Mouse (Mus musculus) urinary bladder, postnatal 4 days (tissue): ENCODE results near the gene Arhgef15.
"Not testable (repeated sequence)": the region's sequence is repeated elsewhere in the genome, so short reads cannot be mapped to it uniquely, and the experiment has no call there.

ENCODE experiments used
- DNase-seq, 2 experiments: peaks; one replicate each; pipeline ENCODE4 v3.0.0; 2021 to 2022; ENCODE audit warnings: low spot score in 2 of 2

The Arhgef15 gene

DNA sequence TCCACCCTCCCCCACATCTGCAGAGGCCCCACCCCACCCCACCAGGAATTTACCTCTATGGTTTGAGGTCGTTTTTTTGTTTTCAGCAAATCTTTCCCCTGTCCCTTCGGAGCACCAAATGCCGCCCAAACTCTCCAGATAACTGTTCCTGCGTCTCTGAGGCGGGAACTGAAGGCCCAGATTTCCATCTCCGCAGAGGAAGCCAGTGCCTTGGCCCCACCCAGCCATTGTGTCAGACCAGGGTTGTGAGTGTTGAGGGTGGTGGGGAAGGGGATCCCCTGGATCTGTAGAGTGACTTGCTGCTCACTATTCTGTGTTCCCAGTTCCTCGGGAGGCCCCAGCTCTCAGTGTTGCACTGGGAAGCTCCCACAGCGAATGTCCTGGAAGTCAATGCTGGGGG lies at the start of gene Arhgef15:
Arhgef15 (minus strand) TSS at position 173 of the 400 bp plus-strand sequence.
- no peak for DNase-seq

GRCm38 (mm10) chr11:69006575-69006974 lies 49.3 kb upstream of the Arhgef15 start:
- not testable (repeated sequence) for DNase-seq

DNA sequence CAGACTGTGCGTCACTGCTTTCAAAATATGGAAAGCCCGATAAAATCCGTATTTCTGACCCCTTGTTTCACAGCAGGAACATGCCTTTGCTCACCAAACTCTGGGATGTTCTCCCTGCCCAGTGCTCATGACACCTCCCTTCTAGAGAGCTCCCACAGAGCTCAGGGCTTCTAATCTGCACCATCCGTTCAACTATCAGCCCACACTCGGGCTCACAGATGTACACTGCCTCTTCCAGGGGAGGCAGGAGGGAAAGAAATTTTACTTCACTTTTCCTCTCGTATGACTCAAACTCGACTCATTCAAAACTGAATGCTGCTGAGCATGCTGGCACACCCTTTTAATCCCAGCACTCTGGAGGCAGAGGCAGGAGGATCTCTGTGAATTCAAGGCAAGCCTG lies 47.9 kb upstream of the Arhgef15 start:
- DNase-seq, result no peak

DNA sequence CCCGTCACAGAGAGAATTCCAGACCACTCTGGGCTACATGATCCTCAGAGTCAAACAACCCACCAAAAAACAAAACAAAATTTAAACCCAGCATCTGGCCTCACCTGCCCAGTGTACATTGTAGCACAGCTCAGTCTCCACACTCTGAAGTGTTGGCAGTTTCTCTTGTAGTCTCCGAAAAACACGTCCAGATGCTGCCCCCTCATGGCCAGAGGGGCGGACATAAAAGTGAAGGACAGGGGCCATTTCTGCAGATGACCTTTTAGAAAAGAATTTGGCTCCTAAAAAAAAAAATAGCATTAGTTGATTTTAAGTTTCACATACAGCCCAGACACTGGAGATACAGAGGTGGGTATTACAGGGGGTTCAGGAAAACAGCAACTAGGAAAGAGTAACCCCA lies 46.3 kb upstream of the Arhgef15 start:
- no peak for DNase-seq

- DNase-seq, result not testable (repeated sequence)
Measured at GRCm38 (mm10) chr11:69002782-69003181, 45.5 kb upstream of the Arhgef15 start.

DNA sequence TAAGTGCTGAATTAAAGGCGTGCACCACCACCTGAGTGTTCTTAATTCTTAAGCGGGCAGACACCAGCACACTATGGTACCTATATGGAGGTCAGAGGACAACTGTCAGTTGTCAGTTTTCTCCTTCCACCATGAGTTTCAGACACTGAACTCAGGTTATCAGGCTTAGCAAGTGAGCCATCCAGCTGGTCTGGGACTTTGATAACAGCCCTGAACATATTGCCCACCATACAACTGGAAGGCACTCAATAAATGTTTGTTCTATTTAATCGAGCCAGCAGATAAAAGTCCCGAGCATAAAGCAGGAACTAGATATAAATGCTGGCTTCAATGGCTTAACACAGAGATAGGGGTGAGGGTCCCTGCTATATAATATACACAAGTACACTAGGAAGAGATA lies 39.8 kb upstream of the Arhgef15 start:
- DNase-seq, result no peak

- no peak for DNase-seq
Measured at GRCm38 (mm10) chr11:68994377-68994776, 37.1 kb upstream of the Arhgef15 start.

DNA sequence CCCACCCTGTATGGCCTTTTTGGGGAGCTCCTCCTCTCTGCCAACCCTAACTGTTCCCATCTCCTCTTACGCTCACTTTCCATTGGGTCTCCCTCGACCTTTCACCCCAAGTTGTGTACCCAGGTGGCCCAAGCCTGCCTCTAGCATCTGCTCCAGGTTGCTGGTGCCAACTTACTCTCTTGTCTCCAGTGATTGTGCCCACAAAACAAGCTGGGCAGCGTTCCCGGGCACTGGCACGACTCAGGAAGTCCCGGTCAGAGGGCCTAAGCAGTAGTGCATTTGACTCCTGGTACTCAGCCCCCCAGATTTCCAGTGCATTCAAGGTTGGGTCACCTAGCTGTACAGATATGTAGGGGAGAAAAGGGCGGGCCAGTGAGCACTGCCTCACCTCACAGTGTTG lies 35.8 kb upstream of the Arhgef15 start:
- no peak for DNase-seq

DNA sequence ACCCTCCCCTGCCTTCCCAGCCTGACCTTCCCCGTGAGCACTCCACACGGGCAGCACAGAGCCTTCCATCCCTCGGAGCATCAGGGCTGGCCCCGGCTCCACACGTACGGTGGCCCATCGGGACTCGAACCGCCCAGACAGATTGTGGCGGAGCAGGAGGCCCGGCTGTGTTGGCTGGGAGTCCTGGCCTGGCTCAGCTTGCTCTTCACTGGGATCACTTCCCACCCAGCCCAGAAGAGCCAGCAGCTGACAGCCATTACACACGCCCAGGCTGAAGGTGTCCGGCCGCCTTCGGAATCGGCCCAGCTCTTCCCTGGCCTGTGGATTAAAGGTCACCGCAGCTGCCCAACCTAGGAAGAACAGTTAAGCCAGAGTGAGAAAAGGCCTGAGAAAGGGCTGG lies 31.1 kb upstream of the Arhgef15 start:
- DNase-seq, result peak in 1 of 2 experiments; percentile 37

DNA sequence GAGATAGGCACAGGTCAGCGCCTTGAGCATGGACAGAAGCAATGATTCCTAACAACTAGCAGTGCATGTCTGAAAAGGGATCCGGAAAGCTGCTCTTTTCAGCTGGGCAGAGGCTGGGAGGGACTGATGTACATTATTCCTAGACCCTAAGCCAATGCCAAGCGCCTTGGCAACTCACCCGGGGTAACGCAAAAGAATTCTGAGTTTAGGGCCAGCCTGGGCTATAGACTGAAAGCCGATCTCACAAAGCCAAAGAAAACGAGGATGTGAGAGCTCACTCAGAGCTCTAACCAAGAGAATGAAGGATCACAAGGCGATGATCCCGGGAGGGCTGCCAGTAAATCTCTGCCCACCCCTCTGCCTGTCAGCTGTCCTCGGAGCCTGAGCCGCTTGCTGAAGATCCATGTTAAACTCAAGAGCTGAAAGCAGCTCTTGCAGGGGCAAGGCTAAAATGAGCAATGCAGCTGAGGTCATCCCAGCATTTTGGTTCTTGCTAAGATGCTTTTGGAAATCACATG lies 30.1 kb upstream of the Arhgef15 start:
- DNase-seq, result no peak

DNA sequence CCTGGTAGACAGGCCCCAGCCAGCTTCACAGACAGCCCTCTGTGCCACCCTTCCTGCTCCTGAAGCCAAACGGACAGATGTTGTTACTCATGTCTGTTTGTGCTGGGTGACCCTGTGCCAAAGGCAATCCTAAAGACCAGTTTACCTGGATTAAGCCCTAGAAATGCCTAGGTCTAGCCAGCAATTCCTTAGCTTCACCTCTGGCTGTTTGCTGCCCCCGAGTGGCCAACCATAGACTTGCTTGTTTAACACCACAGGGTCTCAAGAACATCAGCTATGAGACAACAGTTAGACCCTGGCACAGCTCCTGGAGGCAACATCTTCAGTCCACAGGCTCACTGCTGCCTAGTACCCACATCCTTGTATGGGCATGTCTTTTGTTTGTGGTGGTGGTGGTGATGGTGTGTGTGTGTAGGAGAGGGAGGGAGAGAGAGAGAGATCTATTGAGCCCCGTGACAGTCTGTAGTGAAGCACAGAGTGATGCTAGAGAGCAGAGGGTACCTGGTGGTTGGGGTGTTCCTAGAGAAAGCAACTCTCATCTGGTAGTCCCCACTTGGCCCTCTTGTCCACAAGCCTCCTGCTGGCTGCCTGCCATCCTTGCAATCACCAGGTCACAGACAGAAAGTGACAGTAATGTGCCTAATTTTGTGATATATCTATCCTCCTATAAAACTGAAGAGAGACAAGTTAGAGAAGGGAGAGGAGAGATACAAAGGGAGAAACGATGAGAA lies 25.5 kb upstream of the Arhgef15 start:
- DNase-seq, result peak; percentile 45 to 78

DNA sequence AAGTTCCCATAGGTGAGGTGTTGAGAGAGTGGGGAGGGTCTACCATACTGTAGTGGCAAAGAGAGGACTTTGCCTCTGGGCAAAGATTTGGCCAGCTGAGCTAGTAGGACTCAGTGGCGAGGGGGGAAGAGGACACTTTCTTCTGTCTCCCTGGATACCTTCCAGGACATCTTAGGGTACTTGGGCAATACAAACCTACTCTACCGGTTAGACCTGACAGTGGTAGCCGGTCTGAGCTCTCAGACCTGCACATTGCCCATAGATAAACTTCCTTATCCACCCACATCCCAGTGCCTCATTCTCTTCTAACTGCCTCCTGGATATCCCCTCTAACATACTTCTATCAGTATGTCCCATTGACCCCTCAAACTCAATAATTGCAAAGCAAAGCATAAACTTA lies 23.6 kb upstream of the Arhgef15 start:
- no peak for DNase-seq

- DNase-seq, result no peak
Measured at GRCm38 (mm10) chr11:68979320-68979733, 22.0 kb upstream of the Arhgef15 start.

- DNase-seq, result no peak
Measured at GRCm38 (mm10) chr11:68975601-68976000, 18.3 kb upstream of the Arhgef15 start.

- no peak for DNase-seq
Measured at GRCm38 (mm10) chr11:68975085-68975484, 17.8 kb upstream of the Arhgef15 start, which contains the start of gene Rangrf. Gene Rangrf (minus strand): TSS chr11:68975185.

GRCm38 (mm10) chr11:68974059-68974450 lies 16.8 kb upstream of the Arhgef15 start:
- no peak for DNase-seq

DNA sequence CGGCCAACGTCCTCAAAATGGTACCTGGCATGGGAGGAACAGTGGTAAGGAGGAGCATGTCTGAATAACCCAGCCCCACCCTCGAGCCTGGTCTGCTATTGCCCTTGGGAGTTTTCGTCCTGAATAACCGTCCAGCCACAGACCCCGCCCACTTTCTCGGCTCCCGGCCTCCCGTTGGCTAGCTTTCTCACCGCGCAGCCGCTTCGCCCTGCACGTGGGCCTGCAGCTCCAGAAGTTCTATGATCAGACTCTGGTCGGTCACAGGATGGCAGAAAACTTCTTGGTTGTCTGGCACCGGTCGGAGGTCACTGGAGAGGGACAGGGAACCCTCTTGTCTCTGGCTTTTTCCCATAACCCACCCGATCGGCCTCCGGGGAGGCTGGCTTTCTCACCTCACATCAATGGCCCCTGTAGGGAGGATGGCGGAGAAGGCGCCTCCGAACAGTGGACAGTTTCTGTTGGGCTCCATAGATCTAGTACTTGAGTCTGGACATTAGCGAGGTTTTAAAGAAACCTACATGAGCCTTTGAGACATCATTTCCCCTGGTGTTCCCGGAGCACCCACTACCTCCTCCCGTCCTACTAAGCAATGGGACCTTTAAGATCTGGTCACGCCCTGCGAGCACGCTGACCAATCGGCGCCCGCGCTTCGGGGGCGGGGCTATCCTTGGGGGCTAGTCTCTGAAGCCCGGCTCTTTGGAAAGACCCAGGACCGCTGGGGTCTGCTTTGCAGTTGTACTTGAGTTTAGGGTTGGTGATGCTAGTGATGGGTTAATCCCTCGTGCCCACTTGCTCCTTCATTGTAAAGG lies 16.2 kb upstream of the Arhgef15 start:
- DNase-seq, result peak; percentile 77 to 87

DNA sequence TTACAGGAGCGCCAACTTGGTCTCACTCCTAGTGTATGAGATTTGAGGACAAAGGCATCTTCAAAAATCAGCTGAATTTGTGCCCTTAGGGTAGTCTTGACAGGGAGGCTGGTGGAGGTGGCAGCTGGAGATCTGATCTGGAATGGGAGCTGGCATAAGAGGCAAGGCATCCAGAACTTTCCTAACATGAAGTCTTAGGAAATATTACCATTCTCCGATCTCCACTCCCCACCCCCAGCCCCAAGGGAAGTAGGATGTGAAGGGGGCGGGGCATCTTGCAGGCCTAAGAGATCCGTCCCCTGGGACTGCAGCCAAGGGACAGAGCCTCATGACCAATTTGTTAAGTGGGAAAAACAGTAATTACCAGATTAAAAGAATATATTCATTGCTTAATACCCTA lies 13.0 kb upstream of the Arhgef15 start:
- no peak for DNase-seq

DNA sequence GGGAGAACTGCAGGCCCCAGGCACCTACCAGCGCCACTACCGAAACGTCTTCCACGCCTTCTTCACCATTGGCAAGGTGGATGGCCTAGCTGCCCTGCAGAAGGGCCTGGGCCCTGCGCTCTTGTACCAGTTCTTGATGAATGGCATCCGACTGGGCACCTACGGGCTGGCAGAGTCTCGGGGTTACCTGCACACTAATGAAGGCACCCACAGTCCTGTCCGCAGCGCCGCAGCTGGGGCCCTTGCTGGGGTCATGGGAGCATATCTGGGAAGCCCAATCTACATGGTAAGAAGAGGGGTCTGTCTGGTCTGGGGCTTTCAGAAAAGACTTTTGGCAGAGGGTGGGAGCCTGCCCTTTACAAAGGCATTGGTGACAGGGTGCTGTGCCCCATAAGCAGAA lies 11.5 kb upstream of the Arhgef15 start:
- DNase-seq, result no peak

- DNase-seq, result peak; percentile 85 to 88
Measured at GRCm38 (mm10) chr11:68967337-68968282, 10.3 kb upstream of the Arhgef15 start, which contains the start of gene Slc25a35. Gene Slc25a35 (plus strand): TSS chr11:68968131.

- no peak for DNase-seq
Measured at GRCm38 (mm10) chr11:68966554-68966953, 9.3 kb upstream of the Arhgef15 start.

GRCm38 (mm10) chr11:68965845-68966244 lies 8.6 kb upstream of the Arhgef15 start:
- DNase-seq, result no peak
